Mouse (Mus musculus) forebrain, embryonic 10.5 days (tissue): ENCODE measurements around the gene Skap1. TPM values are rescaled to one million over a fixed set of nuclear protein-coding genes. Genes with fewer than 3 reads are reported as not detected.
A peak's percentile ranks its signal among the peaks of the same experiment; 100 is the strongest.

Experiments
- DNase-seq: peaks from one replicate; pipeline ENCODE4 v3.0.0-alpha.2; 2017; ENCODE audit warnings: low spot score; ENCODE audit errors: extremely low spot score
- H3K27ac ChIP-seq: fragments of 300-500 bp; sonication (generic); 2 replicates; pipeline ENCODE4 v1.5.1; 2016; ENCODE audit warnings: mild to moderate bottlenecking
- H3K27me3 ChIP-seq: fragments of 300-500 bp; sonication (generic); 2 replicates; pipeline ENCODE4 v1.6.1; 2016; ENCODE audit warnings: mild to moderate bottlenecking; ENCODE audit not compliant: poor library complexity, severe bottlenecking
- H3K36me3 ChIP-seq: fragments of 300-500 bp; sonication (generic); replicated peaks from 2 replicates; pipeline ENCODE4 v1.6.1; 2016; ENCODE audit warnings: mild to moderate bottlenecking, moderate library complexity
- H3K4me1 ChIP-seq: fragments of 300-500 bp; sonication (generic); 2 replicates; pipeline ENCODE4 v1.6.1; 2016
- H3K4me3 ChIP-seq: fragments of 300-500 bp; sonication (generic); 2 replicates; pipeline ENCODE4 v1.5.1; 2016; ENCODE audit warnings: mild to moderate bottlenecking, moderate library complexity
- H3K9me3 ChIP-seq: fragments of 300-500 bp; sonication (generic); 2 replicates; pipeline ENCODE4 v1.6.1; 2016; ENCODE audit warnings: mild to moderate bottlenecking, moderate library complexity
- WGBS: fragments of 180-500 bp; shearing (Covaris S2); methylation state at CpG from one replicate; pipeline ENCODE4 v1.1.7; 2016; 5-methylcytosine and 5-hydroxymethylcytosine counted together
- polyA plus RNA-seq: library from polyadenylated mRNA; unstranded; fragments of >200 nt; fragmentation: Nextera tagmentation; extraction: Ambion mirVana; gene quantifications from 2 replicates; pipeline ENCODE4 v1.2.1, GENCODE M21; 2016

Gene Skap1
- polyA plus RNA-seq, 1 experiment from 2014 or later, result 2.2 TPM

DNA sequence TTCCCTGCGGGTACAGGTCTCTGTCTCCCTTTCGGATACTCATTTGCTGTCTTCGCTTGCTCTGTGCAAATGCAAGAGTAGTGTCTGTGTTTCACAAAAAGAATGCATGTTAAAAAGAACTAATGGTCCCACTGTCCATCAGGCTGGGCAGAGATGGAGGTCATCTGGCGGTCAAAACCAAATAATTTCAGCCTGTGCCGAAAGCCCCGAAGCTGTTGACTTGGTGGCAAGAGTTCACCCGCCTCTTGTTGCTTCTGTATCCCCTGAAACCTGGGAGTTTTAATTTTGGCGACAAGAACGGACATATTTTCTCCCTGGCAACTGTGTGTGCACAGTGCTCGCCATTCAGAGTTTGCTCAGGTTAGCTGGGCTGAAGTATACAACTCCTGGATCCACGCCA, 156.3 kb downstream of the Skap1 start:
- H3K27ac ChIP-seq, result no peak overlapping the region
- no peak for DNase-seq

DNA sequence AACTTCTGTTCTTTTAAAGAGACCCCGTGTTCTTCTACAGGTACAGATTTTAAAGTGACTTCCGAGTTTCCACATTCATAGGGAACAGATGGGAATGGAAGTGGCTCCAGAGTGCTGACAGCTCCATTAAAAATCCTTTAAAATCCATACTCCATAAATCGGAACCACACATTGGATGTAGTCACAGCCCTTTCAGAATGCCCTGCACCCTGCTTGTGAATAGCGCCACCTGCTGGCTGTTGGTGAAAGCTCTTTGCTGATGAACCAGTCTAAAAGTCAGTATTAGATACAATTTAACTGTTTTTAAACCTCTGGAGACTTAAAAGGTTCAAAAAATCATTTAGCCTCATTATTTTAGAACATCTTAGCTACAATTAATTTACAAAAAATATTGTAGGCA, 156.8 kb downstream of the Skap1 start:
- H3K4me1 ChIP-seq, result peaks cover 31% of the 10 kb centered on the region
- no peaks in the 10 kb centered on the region for H3K36me3 ChIP-seq
- 31% methylated on average over 4 of the region's 4 CpGs for WGBS

More for the DNA sequence above, 156.3 kb downstream of the Skap1 start:
- Histone ChIP-seq H3K4me1 (peaks cover 31% of the 10 kb centered on the region), H3K36me3 (no peaks in the 10 kb centered on the region), H3K4me3 (no peak overlapping the region), H3K27me3 (peaks cover 38% of the 10 kb centered on the region), H3K9me3 (no peaks in the 10 kb centered on the region)
- WGBS, result 66% methylated on average over 11 of the region's 11 CpGs

GRCm38 (mm10) chr11:96622782-96623181, 158.4 kb downstream of the Skap1 start:
- Histone ChIP-seq H3K4me3 (peak overlapping the region; percentile 24; the same call in 1 of the 2 replicates), H3K4me1 (peaks cover 31% of the 10 kb centered on the region), H3K27me3 (peaks cover 47% of the 10 kb centered on the region), H3K27ac (no peak overlapping the region), H3K9me3 (no peaks in the 10 kb centered on the region), H3K36me3 (no peaks in the 10 kb centered on the region)
- WGBS, result 9% methylated on average over 9 of the region's 9 CpGs
- peak; percentile 39 for DNase-seq

More for the DNA sequence above, 156.8 kb downstream of the Skap1 start:
- Histone ChIP-seq H3K9me3 (no peaks in the 10 kb centered on the region), H3K27ac (no peak overlapping the region), H3K27me3 (peaks cover 41% of the 10 kb centered on the region), H3K4me3 (no peak overlapping the region)
- DNase-seq, result peak; percentile 80

DNA sequence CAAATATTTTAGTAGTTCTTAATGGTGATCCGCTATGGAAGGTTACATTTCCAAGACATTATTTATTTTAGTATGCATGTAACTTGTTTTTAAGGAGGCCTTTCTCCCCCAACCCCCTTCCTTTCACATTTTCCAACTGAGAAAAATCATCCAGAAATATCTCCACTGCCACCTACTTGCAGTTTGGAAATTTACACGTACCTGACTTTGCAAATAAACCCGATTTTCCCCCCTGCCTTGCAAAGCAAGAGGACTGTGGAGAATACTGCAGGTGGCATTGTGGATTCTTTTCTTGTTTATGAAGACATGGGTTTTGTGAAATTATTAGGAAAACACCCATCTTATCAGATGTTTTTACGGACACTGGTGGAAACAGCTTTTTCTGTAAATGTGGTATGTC, 160.0 kb downstream of the Skap1 start:
- WGBS, result 64% methylated on average over 4 of the region's 4 CpGs
- DNase-seq, result no peak
- Histone ChIP-seq H3K27ac (no peak overlapping the region), H3K4me1 (peaks cover 24% of the 10 kb centered on the region), H3K4me3 (no peak overlapping the region), H3K36me3 (no peaks in the 10 kb centered on the region), H3K9me3 (no peaks in the 10 kb centered on the region), H3K27me3 (peaks cover 36% of the 10 kb centered on the region)

DNA sequence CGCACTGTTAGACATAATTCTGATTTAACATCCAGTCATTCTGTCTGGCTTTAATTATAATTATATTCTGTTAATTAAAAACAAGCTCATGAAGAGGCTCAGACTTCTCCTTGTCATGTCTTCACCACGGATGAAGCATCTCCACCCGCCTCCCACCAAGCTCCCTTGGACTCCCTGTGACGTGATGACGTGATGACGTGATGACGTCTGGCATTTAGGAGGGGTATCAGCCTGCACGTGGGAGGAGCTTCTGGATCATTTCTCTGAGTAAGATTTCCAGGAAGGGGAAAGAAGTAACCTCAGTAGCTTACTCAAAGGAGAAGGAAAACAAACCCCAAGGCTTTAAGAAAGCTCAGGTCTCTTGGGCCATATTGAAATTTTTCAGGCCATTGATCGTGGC, 165.4 kb downstream of the Skap1 start:
- Histone ChIP-seq H3K4me1 (no peaks in the 10 kb centered on the region), H3K27ac (no peak overlapping the region), H3K36me3 (no peaks in the 10 kb centered on the region), H3K27me3 (0 out of 2 replicates have a peak, but pooled peaks cover 9% of the 10 kb centered on the region), H3K9me3 (no peaks in the 10 kb centered on the region), H3K4me3 (no peak overlapping the region)
- WGBS, result 58% methylated on average over 9 of the region's 9 CpGs
- no peak for DNase-seq

DNA sequence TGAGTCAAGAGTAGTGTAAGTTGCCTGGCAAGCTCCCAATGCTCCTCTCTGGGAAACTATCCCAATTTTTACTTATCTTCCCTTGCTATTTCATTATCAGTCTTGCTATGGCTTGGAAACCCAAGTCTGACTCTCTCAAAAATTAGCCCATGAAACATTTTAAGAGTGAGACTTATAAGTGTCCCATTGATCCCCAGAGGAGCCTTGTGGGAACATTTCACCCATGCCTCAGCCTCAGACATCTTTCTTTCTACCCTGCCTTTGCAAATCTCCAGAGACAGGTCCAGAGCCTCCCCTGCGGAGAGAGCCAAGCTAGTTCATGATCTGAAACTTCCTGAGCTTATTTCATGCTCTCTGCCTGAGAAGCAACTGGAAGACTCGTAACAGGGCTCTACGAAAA, 167.1 kb downstream of the Skap1 start:
- no peaks in the 10 kb centered on the region for H3K4me1 ChIP-seq
- H3K4me3 ChIP-seq, result no peak overlapping the region
- 77% methylated on average over 3 of the region's 3 CpGs for WGBS
- H3K9me3 ChIP-seq, result no peaks in the 10 kb centered on the region
- no peak for DNase-seq
- H3K27ac ChIP-seq, result no peak overlapping the region
- no peaks in the 10 kb centered on the region for H3K36me3 ChIP-seq
- H3K27me3 ChIP-seq, result 0 out of 2 replicates have a peak, but pooled peaks cover 3% of the 10 kb centered on the region

DNA sequence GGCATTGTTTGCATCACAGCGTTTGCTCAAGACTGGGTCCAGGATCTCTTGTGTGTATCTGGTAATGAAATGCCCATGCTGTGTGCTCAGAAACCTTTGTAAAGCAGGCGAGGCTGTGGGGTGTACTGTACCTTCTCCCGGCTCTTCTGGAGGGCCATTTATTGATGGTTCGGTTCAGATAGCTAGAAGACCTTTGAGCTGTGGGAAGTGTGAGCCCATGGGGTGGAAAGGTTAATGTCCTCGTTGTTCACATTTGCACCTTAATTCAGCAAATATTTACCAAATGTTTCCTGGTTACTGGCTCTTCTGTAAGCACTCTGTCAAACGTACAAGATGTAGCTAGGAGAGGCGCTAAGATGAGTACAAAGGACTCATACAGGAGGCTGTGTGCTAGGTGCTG, 173.5 kb downstream of the Skap1 start:
- Histone ChIP-seq H3K4me3 (no peak overlapping the region), H3K4me1 (peaks cover 7% of the 10 kb centered on the region), H3K36me3 (no peaks in the 10 kb centered on the region), H3K27ac (no peak overlapping the region), H3K9me3 (no peaks in the 10 kb centered on the region), H3K27me3 (peaks cover 11% of the 10 kb centered on the region; the same call in 1 of the 2 replicates)
- WGBS, result 78% methylated on average over 7 of the region's 7 CpGs
- DNase-seq, result no peak

GRCm38 (mm10) chr11:96639805-96640204, 175.4 kb downstream of the Skap1 start:
- Histone ChIP-seq H3K36me3 (no peaks in the 10 kb centered on the region), H3K27ac (no peak overlapping the region), H3K9me3 (no peaks in the 10 kb centered on the region), H3K4me1 (peaks cover 10% of the 10 kb centered on the region), H3K4me3 (no peak overlapping the region), H3K27me3 (peaks cover 11% of the 10 kb centered on the region; the same call in 1 of the 2 replicates)
- DNase-seq, result no peak
- WGBS, result 73% methylated on average over 5 of the region's 5 CpGs

GRCm38 (mm10) chr11:96642173-96643140, 178.1 kb downstream of the Skap1 start:
- peaks cover 10% of the 10 kb centered on the region; the same call in 1 of the 2 replicates for H3K27me3 ChIP-seq

GRCm38 (mm10) chr11:96644969-96645368, 180.6 kb downstream of the Skap1 start:
- Histone ChIP-seq H3K36me3 (no peaks in the 10 kb centered on the region), H3K27me3 (no peaks in the 10 kb centered on the region; the same call in 1 of the 2 replicates), H3K4me3 (no peak overlapping the region), H3K27ac (no peak overlapping the region), H3K9me3 (no peaks in the 10 kb centered on the region), H3K4me1 (peaks cover 41% of the 10 kb centered on the region)
- 78% methylated on average over 7 of the region's 7 CpGs for WGBS
- no peak for DNase-seq

More at GRCm38 (mm10) chr11:96642173-96643140, 178.1 kb downstream of the Skap1 start:
- 86% methylated on average over 17 of the region's 17 CpGs for WGBS
- no peak overlapping the region for H3K4me3 ChIP-seq
- H3K36me3 ChIP-seq, result no peaks in the 10 kb centered on the region
- H3K9me3 ChIP-seq, result no peaks in the 10 kb centered on the region
- no peak for DNase-seq
- no peak overlapping the region for H3K27ac ChIP-seq
- peaks cover 37% of the 10 kb centered on the region for H3K4me1 ChIP-seq

GRCm38 (mm10) chr11:96645538-96646037, 181.2 kb downstream of the Skap1 start:
- Histone ChIP-seq H3K27me3 (no peaks in the 10 kb centered on the region; the same call in 1 of the 2 replicates), H3K4me3 (no peak overlapping the region), H3K9me3 (no peaks in the 10 kb centered on the region), H3K4me1 (peaks cover 41% of the 10 kb centered on the region), H3K36me3 (no peaks in the 10 kb centered on the region), H3K27ac (0 out of 2 replicates have a peak overlapping the region, but pooled peaks have one; percentile 51)
- no peak for DNase-seq
- WGBS, result 72% methylated on average over 10 of the region's 10 CpGs

DNA sequence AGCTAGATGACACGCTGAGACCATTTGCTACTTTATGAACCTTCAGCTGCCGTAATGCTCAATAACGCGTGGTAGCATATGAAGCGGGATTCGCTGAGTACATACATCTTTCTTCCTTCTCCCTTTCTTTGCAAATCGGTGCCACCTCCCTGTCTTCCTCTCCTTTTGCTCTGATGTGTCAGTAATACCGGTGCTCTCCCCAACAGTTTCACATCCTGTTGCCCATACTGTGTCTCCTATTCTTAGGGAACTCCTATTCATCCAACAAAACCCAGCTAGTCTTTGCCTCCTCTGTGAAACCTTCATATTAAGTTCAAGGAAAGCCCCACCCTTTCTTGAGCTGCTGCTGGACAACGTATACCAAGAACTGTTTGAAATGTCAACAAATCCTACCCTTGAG, 187.5 kb downstream of the Skap1 start:
- H3K27me3 ChIP-seq, result 0 out of 2 replicates have a peak, but pooled peaks cover 3% of the 10 kb centered on the region
- no peaks in the 10 kb centered on the region for H3K9me3 ChIP-seq
- 90% methylated on average over 9 of the region's 9 CpGs for WGBS
- no peaks in the 10 kb centered on the region for H3K36me3 ChIP-seq
- peaks cover 13% of the 10 kb centered on the region for H3K4me1 ChIP-seq
- no peak overlapping the region for H3K27ac ChIP-seq
- DNase-seq, result no peak
- H3K4me3 ChIP-seq, result no peak overlapping the region

- 0 out of 2 replicates have a peak, but pooled peaks cover 3% of the 10 kb centered on the region for H3K27me3 ChIP-seq
- H3K27ac ChIP-seq, result no peak overlapping the region
- no peak overlapping the region for H3K4me3 ChIP-seq
- H3K9me3 ChIP-seq, result no peaks in the 10 kb centered on the region
- H3K4me1 ChIP-seq, result no peaks in the 10 kb centered on the region
- 80% methylated on average over 8 of the region's 8 CpGs for WGBS
- H3K36me3 ChIP-seq, result no peaks in the 10 kb centered on the region
- DNase-seq, result no peak
Measured at GRCm38 (mm10) chr11:96653867-96654266, 189.5 kb downstream of the Skap1 start.
